29 mouse cellular contexts compared by ENCODE assay signal in genomic region chr9:85487052-85487668, GRCm38 (mm10).
DNase-seq lines count a peak whose midpoint lies in the region; ATAC-seq and TF ChIP-seq lines count a peak whose summit lies in the region.
"Had no signal": no experiment of that assay in that cellular context is flagged by ENCODE, and none has a peak within 500 bp of the region (broad histone marks: within the 10 kb centered on the region; RNA-seq: fewer than 3 reads in every experiment).

No protein-coding gene starts in this region.

- WGBS in forebrain, embryonic 12.5 days: 7% methylated on average over 3 of the region's 3 CpGs
- 9% methylated on average over 3 of the region's 3 CpGs for WGBS in forebrain, postnatal 0 days
- 19% methylated on average over 3 of the region's 3 CpGs for WGBS in neural tube, embryonic 11.5 days
- 10% methylated on average over 3 of the region's 3 CpGs for WGBS in midbrain, embryonic 16.5 days
- 91% methylated on average over 3 of the region's 3 CpGs for WGBS in thymus, adult 2 months

- peaks cover 38% of the 10 kb centered on the region for H3K27me3 ChIP-seq in forebrain, embryonic 12.5 days
- no peaks in the 10 kb centered on the region for H3K27me3 ChIP-seq in forebrain, postnatal 0 days (ENCODE audit: insufficient read depth, low read length)
- no peaks in the 10 kb centered on the region for H3K27me3 ChIP-seq in neural tube, embryonic 11.5 days (ENCODE audit: control insufficient read depth, insufficient read depth, low read length)
- no peaks in the 10 kb centered on the region for H3K27me3 ChIP-seq in midbrain, embryonic 16.5 days (ENCODE audit: control insufficient read depth, insufficient read depth, low read depth, low read length)
- H3K27me3 ChIP-seq in thymus, adult 2 months (ENCODE audit: control insufficient read depth, insufficient read depth, low read length): no peaks in the 10 kb centered on the region
- H3K27me3 ChIP-seq: liver, embryonic 12.5 days; megakaryocyte, embryonic 14.5 days; neural tube, embryonic 12.5 days had no signal

- no peak for TF ChIP-seq CTCF in forebrain, postnatal 0 days (IDR thresholded peaks at IDR 0.05; ENCODE audit: low read depth)
- no peak for TF ChIP-seq CTCF in thymus, adult 2 months (IDR thresholded peaks at IDR 0.05; ENCODE audit: borderline replicate concordance, control insufficient read depth, extremely low read depth, insufficient read depth, low read length, poor library complexity)

- H3K4me3 ChIP-seq in forebrain, embryonic 12.5 days (replicated peaks): no peak overlapping the region
- H3K4me3 ChIP-seq in forebrain, postnatal 0 days (ENCODE audit: low read depth, low read length): no peak overlapping the region
- no peak overlapping the region for H3K4me3 ChIP-seq in neural tube, embryonic 11.5 days (ENCODE audit: low read depth, low read length)
- no peak overlapping the region for H3K4me3 ChIP-seq in midbrain, embryonic 16.5 days (ENCODE audit: low read depth, low read length)
- H3K4me3 ChIP-seq in thymus, adult 2 months (ENCODE audit: control insufficient read depth, insufficient read depth, low read length): no peak overlapping the region
- H3K4me3 ChIP-seq: erythroblast, embryonic 14.5 days; liver, embryonic 12.5 days; megakaryocyte, embryonic 14.5 days; neural tube, embryonic 12.5 days had no signal

- H3K9ac ChIP-seq in forebrain, embryonic 12.5 days: no peak overlapping the region
- no peak overlapping the region for H3K9ac ChIP-seq in forebrain, postnatal 0 days
- no peak overlapping the region for H3K9ac ChIP-seq in neural tube, embryonic 11.5 days (ENCODE audit: low read length)
- no peak overlapping the region for H3K9ac ChIP-seq in midbrain, embryonic 16.5 days (ENCODE audit: low read depth, low read length)
- H3K9ac ChIP-seq: hindbrain, embryonic 14.5 days; liver, embryonic 12.5 days; neural tube, embryonic 12.5 days had no signal

- no peak for DNase-seq in forebrain, postnatal 0 days
- DNase-seq in neural tube, embryonic 11.5 days (ENCODE audit: low spot score): no peak
- DNase-seq in neural tube, embryonic 10.5 days (ENCODE audit: extremely low spot score, low spot score): no peak
- no peak for DNase-seq in gastrocnemius, adult 8-10 months (ENCODE audit: low spot score in 2 of 2)
- DNase-seq in thymus, adult 2 months: no peak
- DNase-seq: adrenal gland, postnatal 25 days; cerebellum, adult 18-20 months; cerebellum, postnatal 10 days; gastrocnemius, postnatal 25 days; heart, adult 18-20 months; heart, postnatal 36 days; kidney, adult 9 months; kidney, postnatal 10 days; layer of hippocampus, postnatal 36 days; left cerebral cortex, postnatal 4 days; lung, adult 18-20 months; lung, postnatal 4 days; right cerebral cortex, postnatal 14 days had no signal

- peak; percentile 81; the same call in 1 of the 2 replicates for ATAC-seq in forebrain, embryonic 12.5 days (ENCODE audit: low FRiP score)
- ATAC-seq in forebrain, postnatal 0 days: no peak
- ATAC-seq in neural tube, embryonic 11.5 days (ENCODE audit: insufficient read depth, low FRiP score, low TSS enrichment): 0 out of 2 replicates have a peak, but pooled peaks have one; percentile 21
- ATAC-seq in midbrain, embryonic 16.5 days: peak; percentile 46; the same call in 1 of the 2 replicates
- ATAC-seq: intestine, postnatal 0 days; liver, embryonic 12.5 days; lung, postnatal 0 days had no signal

- no peak for TF ChIP-seq POLR2A in thymus, adult 2 months (IDR thresholded peaks at IDR 0.05; ENCODE audit: control insufficient read depth, extremely low read depth, insufficient read depth, low read length, poor library complexity)

- H3K4me2 ChIP-seq in forebrain, embryonic 12.5 days: no peak overlapping the region
- no peak overlapping the region for H3K4me2 ChIP-seq in forebrain, postnatal 0 days (ENCODE audit: low read depth)
- H3K4me2 ChIP-seq in neural tube, embryonic 11.5 days (ENCODE audit: low read depth): no peak overlapping the region
- H3K4me2 ChIP-seq in midbrain, embryonic 16.5 days (ENCODE audit: low read length): no peak overlapping the region
- H3K4me2 ChIP-seq: heart, embryonic 11.5 days; hindbrain, embryonic 14.5 days; liver, embryonic 12.5 days; neural tube, embryonic 12.5 days had no signal

- peaks cover 6% of the 10 kb centered on the region for H3K4me1 ChIP-seq in forebrain, embryonic 12.5 days
- H3K4me1 ChIP-seq in forebrain, postnatal 0 days (ENCODE audit: insufficient read depth): no peaks in the 10 kb centered on the region
- no peaks in the 10 kb centered on the region for H3K4me1 ChIP-seq in neural tube, embryonic 11.5 days (ENCODE audit: control insufficient read depth, insufficient read depth, low read length)
- H3K4me1 ChIP-seq in midbrain, embryonic 16.5 days (ENCODE audit: control insufficient read depth, insufficient read depth, low read length): peaks cover 11% of the 10 kb centered on the region
- no peaks in the 10 kb centered on the region for H3K4me1 ChIP-seq in thymus, adult 2 months (replicated peaks; ENCODE audit: control insufficient read depth, insufficient read depth, low read length)
- H3K4me1 ChIP-seq: liver, embryonic 12.5 days; megakaryocyte, embryonic 14.5 days; neural tube, embryonic 12.5 days had no signal

- H3K9me3 ChIP-seq in forebrain, embryonic 12.5 days: no peaks in the 10 kb centered on the region
- no peaks in the 10 kb centered on the region for H3K9me3 ChIP-seq in forebrain, postnatal 0 days (ENCODE audit: low read length)
- no peaks in the 10 kb centered on the region for H3K9me3 ChIP-seq in neural tube, embryonic 11.5 days (ENCODE audit: control insufficient read depth, low read length)
- H3K9me3 ChIP-seq in midbrain, embryonic 16.5 days (replicated peaks; ENCODE audit: control insufficient read depth, low read length, poor library complexity, severe bottlenecking): no peaks in the 10 kb centered on the region
- H3K9me3 ChIP-seq: liver, embryonic 12.5 days; megakaryocyte, embryonic 14.5 days; neural tube, embryonic 12.5 days had no signal

- no peak overlapping the region for H3K27ac ChIP-seq in forebrain, embryonic 12.5 days
- no peak overlapping the region for H3K27ac ChIP-seq in forebrain, postnatal 0 days (ENCODE audit: low read depth, low read length)
- no peak overlapping the region for H3K27ac ChIP-seq in neural tube, embryonic 11.5 days (ENCODE audit: low read depth, low read length)
- H3K27ac ChIP-seq in midbrain, embryonic 16.5 days (ENCODE audit: low read length): peak overlapping the region; percentile 10; the same call in 1 of the 2 replicates
- H3K27ac ChIP-seq in thymus, adult 2 months (ENCODE audit: control insufficient read depth, insufficient read depth, low read length): no peak overlapping the region
- H3K27ac ChIP-seq: hindbrain, embryonic 14.5 days; liver, embryonic 12.5 days; neural tube, embryonic 12.5 days had no signal

- no peaks in the 10 kb centered on the region for H3K36me3 ChIP-seq in forebrain, embryonic 12.5 days (replicated peaks)
- H3K36me3 ChIP-seq in forebrain, postnatal 0 days (ENCODE audit: insufficient read depth): no peaks in the 10 kb centered on the region
- no peaks in the 10 kb centered on the region for H3K36me3 ChIP-seq in neural tube, embryonic 11.5 days (ENCODE audit: control insufficient read depth, insufficient read depth, low read length)
- H3K36me3 ChIP-seq in midbrain, embryonic 16.5 days (ENCODE audit: control insufficient read depth, insufficient read depth, low read length): no peaks in the 10 kb centered on the region
- no peaks in the 10 kb centered on the region for H3K36me3 ChIP-seq in thymus, adult 2 months (ENCODE audit: control insufficient read depth, insufficient read depth, low read length)
- H3K36me3 ChIP-seq: G1E; liver, embryonic 12.5 days; neural tube, embryonic 12.5 days had no signal
